Mouse (Mus musculus) small intestine, adult 2 months (tissue): ENCODE results near the gene Lrp5.

Experiments used
- CTCF ChIP-seq: fragments of 200-500 bp; IDR thresholded peaks from 2 replicates; pipeline ENCODE4 v1.5.1; 2012; ENCODE audit warnings: low read depth, mild to moderate bottlenecking, control low read depth, inconsistent platforms, low read length, moderate library complexity, mixed read lengths; ENCODE audit not compliant: insufficient replicate concordance, insufficient read length; ENCODE audit errors: extremely low read depth
- POLR2A ChIP-seq: fragments of 200-500 bp; IDR thresholded peaks from 2 replicates; pipeline ENCODE4 v1.6.1; 2012; ENCODE audit warnings: low read depth, mild to moderate bottlenecking, control low read depth, inconsistent platforms, low read length, moderate library complexity

GRCm38 (mm10) chr19:3736001-3736400 lies 49.6 kb upstream of the Lrp5 start:
- TF ChIP-seq CTCF, result no peak
- TF ChIP-seq POLR2A, result no peak
